Mouse (Mus musculus): ENCODE data around the gene Plau.
A peak's percentile ranks its signal among the peaks of the same experiment; 100 is the strongest.

Plau gene

GRCm38 (mm10) chr14:20846214-20846613 lies 9.8 kb downstream of the Plau start:
- DNase-seq: no peak

- DNase-seq: no peak
Measured at GRCm38 (mm10) chr14:20847637-20848129, 11.2 kb downstream of the Plau start.

- DNase-seq: no peak
Measured at GRCm38 (mm10) chr14:20849753-20850152, 13.3 kb downstream of the Plau start.

- no peak for DNase-seq
Measured at GRCm38 (mm10) chr14:20850498-20850897, 14.0 kb downstream of the Plau start.

- DNase-seq: no peak
Measured at GRCm38 (mm10) chr14:20851776-20852175, 15.3 kb downstream of the Plau start.

GRCm38 (mm10) chr14:20861152-20861551 lies 24.7 kb downstream of the Plau start:
- no peak for DNase-seq

- no peak for DNase-seq
Measured at GRCm38 (mm10) chr14:20861559-20861958, 25.1 kb downstream of the Plau start.

- no peak for DNase-seq
Measured at GRCm38 (mm10) chr14:20863306-20864065, 27.0 kb downstream of the Plau start.

GRCm38 (mm10) chr14:20864192-20864591 lies 27.7 kb downstream of the Plau start:
- no peak for DNase-seq

GRCm38 (mm10) chr14:20865604-20866003 lies 29.1 kb downstream of the Plau start:
- DNase-seq: no peak

- DNase-seq: no peak
Measured at GRCm38 (mm10) chr14:20866365-20866764, 29.9 kb downstream of the Plau start.

GRCm38 (mm10) chr14:20870110-20870509 lies 33.6 kb downstream of the Plau start:
- DNase-seq: no peak

GRCm38 (mm10) chr14:20871495-20871894 lies 35.0 kb downstream of the Plau start:
- no peak for DNase-seq

- peak; percentile 81 for DNase-seq
Measured at GRCm38 (mm10) chr14:20873307-20873706, 36.8 kb downstream of the Plau start.

- no peak for DNase-seq
Measured at GRCm38 (mm10) chr14:20873931-20874330, 37.5 kb downstream of the Plau start.

- no peak for DNase-seq
Measured at GRCm38 (mm10) chr14:20884691-20885090, 48.2 kb downstream of the Plau start.

GRCm38 (mm10) chr14:20885091-20885888 lies 48.8 kb downstream of the Plau start:
- peak; percentile 3 for DNase-seq

- DNase-seq: peak; percentile 17
Measured at GRCm38 (mm10) chr14:20886266-20886665, 49.8 kb downstream of the Plau start.

- DNase-seq: no peak
Measured at GRCm38 (mm10) chr14:20887541-20888085, 51.2 kb downstream of the Plau start.

- peak; percentile 66 for DNase-seq
Measured at GRCm38 (mm10) chr14:20891941-20892402, 55.5 kb downstream of the Plau start.

All from right cerebral cortex, adult 18-20 months (tissue).